Mouse (Mus musculus) cerebellum, postnatal 25 days (tissue): ENCODE data around the gene Slc39a3.
"Not testable (repeated sequence)": the region's sequence is repeated elsewhere in the genome, so short reads cannot be mapped to it uniquely, and the experiment has no call there.

Source experiments
- DNase-seq, 2 experiments: peaks; one replicate each; pipeline ENCODE4 v3.0.0; 2021; ENCODE audit warnings: mixed read lengths in 2 of 2

Gene Slc39a3

GRCm38 (mm10) chr10:81006005-81006677 lies 31.1 kb downstream of the Slc39a3 start:
- DNase-seq = no peak

GRCm38 (mm10) chr10:81001161-81001560 lies 36.1 kb downstream of the Slc39a3 start:
- no peak for DNase-seq

GRCm38 (mm10) chr10:81000197-81001062 lies 36.8 kb downstream of the Slc39a3 start:
- DNase-seq = no peak

GRCm38 (mm10) chr10:80999362-81000196 lies 37.6 kb downstream of the Slc39a3 start:
- DNase-seq = peak; percentile 90 to 91

GRCm38 (mm10) chr10:80998778-80999177 lies 38.4 kb downstream of the Slc39a3 start:
- DNase-seq = peak; percentile 78 to 85

GRCm38 (mm10) chr10:80998021-80998420 lies 39.2 kb downstream of the Slc39a3 start:
- no peak for DNase-seq

- DNase-seq = no peak
These were observed 39.9 kb downstream of the Slc39a3 start for GRCm38 (mm10) chr10:80997332-80997731.

- no peak for DNase-seq
These were observed 40.7 kb downstream of the Slc39a3 start for GRCm38 (mm10) chr10:80996501-80996900.

- peak; percentile 92 to 94 for DNase-seq
These were observed 42.1 kb downstream of the Slc39a3 start for GRCm38 (mm10) chr10:80995091-80995632.

GRCm38 (mm10) chr10:80994621-80995020 lies 42.6 kb downstream of the Slc39a3 start:
- no peak for DNase-seq

GRCm38 (mm10) chr10:80993276-80993675 lies 44.0 kb downstream of the Slc39a3 start:
- no peak for DNase-seq

GRCm38 (mm10) chr10:80991945-80992344 lies 45.3 kb downstream of the Slc39a3 start:
- no peak for DNase-seq

- DNase-seq = no peak
These were observed 46.2 kb downstream of the Slc39a3 start for GRCm38 (mm10) chr10:80991007-80991406.

GRCm38 (mm10) chr10:80990406-80990805 lies 46.8 kb downstream of the Slc39a3 start:
- DNase-seq = no peak

GRCm38 (mm10) chr10:80989854-80990253 lies 47.4 kb downstream of the Slc39a3 start:
- not testable (repeated sequence) for DNase-seq

GRCm38 (mm10) chr10:80989446-80989845 lies 47.8 kb downstream of the Slc39a3 start:
- no peak for DNase-seq

- peak; percentile 88 to 93 for DNase-seq
These were observed 49.4 kb downstream of the Slc39a3 start for GRCm38 (mm10) chr10:80987709-80988441.

- no peak for DNase-seq
These were observed 50.5 kb downstream of the Slc39a3 start for GRCm38 (mm10) chr10:80986754-80987153.

GRCm38 (mm10) chr10:80985970-80986701 lies 51.1 kb downstream of the Slc39a3 start:
- no peak for DNase-seq

- peak; percentile 63 to 65 for DNase-seq
These were observed 51.8 kb downstream of the Slc39a3 start for GRCm38 (mm10) chr10:80985241-80985969.

- no peak for DNase-seq
These were observed 53.0 kb downstream of the Slc39a3 start for GRCm38 (mm10) chr10:80984223-80984622.
